20 mouse cellular contexts compared by ENCODE assay signal in genomic region chr6:99890805-99891204, GRCm38 (mm10).
DNase-seq lines count a peak whose midpoint lies in the region; ATAC-seq and TF ChIP-seq lines count a peak whose summit lies in the region.
"Had no signal": no experiment of that assay in that cellular context is flagged by ENCODE, and none has a peak within 500 bp of the region (broad histone marks: within the 10 kb centered on the region; RNA-seq: fewer than 3 reads in every experiment).

No protein-coding gene starts in this region.

- H3K4me3 ChIP-seq in cerebellum, adult 2 months (replicated peaks; ENCODE audit: insufficient read depth, low read depth, low read length) = no peak overlapping the region
- H3K4me3 ChIP-seq in kidney, adult 2 months (ENCODE audit: insufficient read depth, low read depth, low read length) = no peak overlapping the region
- H3K4me3 ChIP-seq in midbrain, postnatal 0 days (ENCODE audit: low read depth, low read length) = no peak overlapping the region
- H3K4me3 ChIP-seq in midbrain, embryonic 14.5 days (replicated peaks; ENCODE audit: low read depth, low read length) = no peak overlapping the region
- H3K4me3 ChIP-seq in stomach, postnatal 0 days (ENCODE audit: low read depth, low read length) = no peak overlapping the region
- H3K4me3 ChIP-seq: heart, embryonic 10.5 days; hindbrain, embryonic 13.5 days; intestine, embryonic 15.5 days; limb, embryonic 10.5 days; neural tube, embryonic 13.5 days had no signal

- H3K9me3 ChIP-seq in midbrain, postnatal 0 days (ENCODE audit: low read length) = no peaks in the 10 kb centered on the region
- H3K9me3 ChIP-seq in midbrain, embryonic 14.5 days (ENCODE audit: control insufficient read depth, low read length) = peaks cover 4% of the 10 kb centered on the region; the same call in 1 of the 2 replicates
- H3K9me3 ChIP-seq in stomach, postnatal 0 days (ENCODE audit: control insufficient read depth, low read length) = no peaks in the 10 kb centered on the region
- H3K9me3 ChIP-seq: heart, embryonic 10.5 days; intestine, embryonic 15.5 days; limb, embryonic 10.5 days had no signal

- H3K27ac ChIP-seq in cerebellum, adult 2 months (ENCODE audit: insufficient read depth, low read length) = no peak overlapping the region
- no peak overlapping the region for H3K27ac ChIP-seq in kidney, adult 2 months (ENCODE audit: insufficient read depth, low read depth, low read length)
- no peak overlapping the region for H3K27ac ChIP-seq in midbrain, postnatal 0 days (ENCODE audit: low read depth, low read length)
- no peak overlapping the region for H3K27ac ChIP-seq in midbrain, embryonic 14.5 days (replicated peaks; ENCODE audit: low read depth, low read length)
- no peak overlapping the region for H3K27ac ChIP-seq in stomach, postnatal 0 days (replicated peaks)
- H3K27ac ChIP-seq: heart, embryonic 10.5 days; hindbrain, embryonic 13.5 days; intestine, embryonic 15.5 days; limb, embryonic 10.5 days; neural tube, embryonic 13.5 days had no signal

- DNase-seq in cerebellum, adult 2 months = no peak
- DNase-seq in cerebellum, postnatal 36 days = no peak
- no peak for DNase-seq in kidney, adult 2 months
- no peak for DNase-seq in kidney, postnatal 4 days
- DNase-seq in midbrain, postnatal 0 days (ENCODE audit: low spot score) = peak; percentile 42
- DNase-seq in midbrain, embryonic 14.5 days = no peak
- DNase-seq in stomach, postnatal 0 days (ENCODE audit: low spot score) = no peak
- DNase-seq in ovary, postnatal 14 days (ENCODE audit: low spot score) = no peak
- DNase-seq: adrenal gland, adult 8-10 months; cerebellum, postnatal 25 days; gastrocnemius, postnatal 36 days; heart, postnatal 10 days; lung, adult 2 months; thymus, postnatal 36 days had no signal

- no peaks in the 10 kb centered on the region for H3K36me3 ChIP-seq in kidney, adult 2 months (ENCODE audit: control insufficient read depth, insufficient read depth, low read length)
- H3K36me3 ChIP-seq in midbrain, postnatal 0 days (ENCODE audit: insufficient read depth, low read length) = no peaks in the 10 kb centered on the region
- H3K36me3 ChIP-seq in midbrain, embryonic 14.5 days (ENCODE audit: control insufficient read depth, insufficient read depth, low read length) = no peaks in the 10 kb centered on the region
- no peaks in the 10 kb centered on the region for H3K36me3 ChIP-seq in stomach, postnatal 0 days (ENCODE audit: control insufficient read depth, insufficient read depth, low read length)
- H3K36me3 ChIP-seq: heart, embryonic 10.5 days; hindbrain, embryonic 13.5 days; intestine, embryonic 15.5 days; limb, embryonic 10.5 days; neural tube, embryonic 13.5 days had no signal

- TF ChIP-seq POLR2A in cerebellum, adult 2 months (IDR thresholded peaks at IDR 0.05; ENCODE audit: borderline replicate concordance, insufficient read depth, low read length) = no peak
- no peak for TF ChIP-seq POLR2A in kidney, adult 2 months (IDR thresholded peaks at IDR 0.05; ENCODE audit: low read depth, low read length)

- H3K4me2 ChIP-seq in midbrain, postnatal 0 days (ENCODE audit: low read depth, low read length, poor library complexity, severe bottlenecking) = no peak overlapping the region
- H3K4me2 ChIP-seq in midbrain, embryonic 14.5 days (ENCODE audit: low read length) = no peak overlapping the region
- H3K4me2 ChIP-seq in stomach, postnatal 0 days (replicated peaks; ENCODE audit: low read depth) = no peak overlapping the region
- H3K4me2 ChIP-seq: hindbrain, embryonic 13.5 days; intestine, embryonic 15.5 days; midbrain, embryonic 11.5 days; neural tube, embryonic 13.5 days had no signal

- no peaks in the 10 kb centered on the region for H3K4me1 ChIP-seq in cerebellum, adult 2 months (ENCODE audit: control insufficient read depth, insufficient read depth, low read length)
- no peaks in the 10 kb centered on the region for H3K4me1 ChIP-seq in kidney, adult 2 months (ENCODE audit: control insufficient read depth, insufficient read depth, low read length)
- H3K4me1 ChIP-seq in midbrain, postnatal 0 days (ENCODE audit: insufficient read depth, low read length) = 0 out of 2 replicates have a peak, but pooled peaks cover 2% of the 10 kb centered on the region
- peaks cover 9% of the 10 kb centered on the region; the same call in 1 of the 2 replicates for H3K4me1 ChIP-seq in midbrain, embryonic 14.5 days (ENCODE audit: control insufficient read depth, insufficient read depth, low read length)
- H3K4me1 ChIP-seq in stomach, postnatal 0 days (replicated peaks; ENCODE audit: control insufficient read depth, insufficient read depth) = no peaks in the 10 kb centered on the region
- H3K4me1 ChIP-seq: intestine, embryonic 15.5 days had no signal

- no peak for ATAC-seq in midbrain, postnatal 0 days (ENCODE audit: low FRiP score)
- no peak for ATAC-seq in midbrain, embryonic 14.5 days (ENCODE audit: low FRiP score, low TSS enrichment)
- no peak for ATAC-seq in stomach, postnatal 0 days (ENCODE audit: low FRiP score, low TSS enrichment)
- ATAC-seq: intestine, embryonic 15.5 days had no signal

- H3K9ac ChIP-seq in midbrain, postnatal 0 days (replicated peaks; ENCODE audit: low read length, poor library complexity, severe bottlenecking) = no peak overlapping the region
- H3K9ac ChIP-seq in midbrain, embryonic 14.5 days (replicated peaks; ENCODE audit: low read length) = no peak overlapping the region
- H3K9ac ChIP-seq in stomach, postnatal 0 days (ENCODE audit: low read length) = no peak overlapping the region
- H3K9ac ChIP-seq: hindbrain, embryonic 13.5 days; intestine, embryonic 15.5 days; neural tube, embryonic 13.5 days had no signal

- H3K27me3 ChIP-seq in cerebellum, adult 2 months (ENCODE audit: control insufficient read depth, insufficient read depth, low read length) = no peaks in the 10 kb centered on the region; the same call in 1 of the 2 replicates
- no peaks in the 10 kb centered on the region for H3K27me3 ChIP-seq in kidney, adult 2 months (replicated peaks; ENCODE audit: control insufficient read depth, insufficient read depth, low read length)
- H3K27me3 ChIP-seq in midbrain, postnatal 0 days (ENCODE audit: insufficient read depth, low read length) = 0 out of 2 replicates have a peak, but pooled peaks cover 3% of the 10 kb centered on the region
- H3K27me3 ChIP-seq in midbrain, embryonic 14.5 days (ENCODE audit: control insufficient read depth, insufficient read depth, low read length) = peaks cover 11% of the 10 kb centered on the region; the same call in 1 of the 2 replicates
- no peaks in the 10 kb centered on the region for H3K27me3 ChIP-seq in stomach, postnatal 0 days (ENCODE audit: control insufficient read depth, insufficient read depth, low read length)
- H3K27me3 ChIP-seq: intestine, embryonic 15.5 days had no signal

- no peak for TF ChIP-seq EP300 in stomach, postnatal 0 days (optimal IDR thresholded peaks at IDR 0.05)

- WGBS in cerebellum, adult 2 months = 88% methylated on average over 5 of the region's 5 CpGs
- 84% methylated on average over 5 of the region's 5 CpGs for WGBS in kidney, adult 2 months
- WGBS in midbrain, postnatal 0 days = 82% methylated on average over 5 of the region's 5 CpGs
- 89% methylated on average over 5 of the region's 5 CpGs for WGBS in midbrain, embryonic 14.5 days
- 81% methylated on average over 5 of the region's 5 CpGs for WGBS in stomach, postnatal 0 days

- TF ChIP-seq CTCF in cerebellum, adult 2 months (IDR thresholded peaks at IDR 0.05; ENCODE audit: borderline replicate concordance, insufficient read depth, low read depth, low read length) = 0 out of 2 replicates have a peak, but pooled peaks have one; percentile 5
- 0 out of 2 replicates have a peak, but pooled peaks have one; percentile 16 for TF ChIP-seq CTCF in kidney, adult 2 months (conservative IDR thresholded peaks at IDR 0.05; ENCODE audit: insufficient read depth, insufficient read length, low read depth, low read length)
- TF ChIP-seq CTCF in midbrain, postnatal 0 days (IDR thresholded peaks at IDR 0.05) = peak; percentile 60
- TF ChIP-seq CTCF in stomach, postnatal 0 days (IDR thresholded peaks at IDR 0.05; ENCODE audit: low read depth) = peak; percentile 52

Comparison
In these comparisons a context has a peak if more than half of its experiments do, and no peak if none do; other contexts are left out.
1. CTCF ChIP-seq: peak in every context shown above with its lines; median percentile 60 in midbrain, postnatal 0 days; 52 in stomach, postnatal 0 days; 16 in kidney, adult 2 months; 5 in cerebellum, adult 2 months.